Mouse (Mus musculus): ENCODE data around the gene Olfr1446. TPM values are rescaled to one million over a fixed set of nuclear protein-coding genes. Genes with fewer than 3 reads are reported as not detected.

Olfr1446 gene
- polyA plus RNA-seq (2012; rRNA removed), result not detected in 2 replicates
- polyA plus RNA-seq (2014; fragmentation: Nextera tagmentation; extraction: Ambion mirVana), result not detected in 2 replicates

DNA sequence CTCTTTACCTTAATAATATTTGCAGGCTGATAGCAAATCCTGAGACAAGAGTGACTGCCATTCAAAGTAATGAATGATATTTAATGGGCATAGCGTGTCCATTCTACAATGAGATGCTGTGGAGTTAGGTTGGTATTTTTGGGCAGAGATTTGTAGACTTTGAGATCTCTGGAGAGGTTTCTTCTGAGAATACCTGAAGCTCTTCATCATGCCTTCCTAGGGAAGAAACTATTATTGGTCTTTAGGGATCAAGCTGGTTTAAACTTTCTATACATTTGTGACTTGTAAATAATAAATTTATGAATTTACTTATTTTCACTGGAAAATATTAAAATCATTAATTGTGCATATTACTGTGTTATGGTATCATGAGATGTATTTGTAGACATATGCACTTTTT is at the start of gene Olfr1446:
Gene Olfr1446, minus strand, starts transcription at position 101 of the 400 bp plus-strand sequence.
- ATAC-seq (ENCODE audit: insufficient read depth), result no peak
- 48% methylated on average over 1 of the region's 1 CpGs for WGBS (ENCODE audit: insufficient replicate concordance)
- Histone ChIP-seq H3K27ac (no peak within 1 kb of the TSS), H3K4me1 (replicated peaks; ENCODE audit: control insufficient read depth in 2 of 2, insufficient read depth in 2 of 2, low read length in 1 of 2) (no peaks in the 10 kb centered on the region), H3K27me3 (ENCODE audit: control insufficient read depth, insufficient read depth, low read length) (no peaks in the 10 kb centered on the region), H3K9ac (replicated peaks) (no peak within 1 kb of the TSS), H3K9me3 (ENCODE audit: control insufficient read depth, low read length) (no peaks in the 10 kb centered on the region), H3K4me3 (ENCODE audit: insufficient read depth in 1 of 2, low read depth in 2 of 2, low read length in 2 of 2) (no peak within 1 kb of the TSS), H3K4me2 (ENCODE audit: low read depth) (no peak within 1 kb of the TSS), H3K36me3 (replicated peaks; ENCODE audit: control insufficient read depth, insufficient read depth, low read depth) (no peaks in the 10 kb centered on the region)
- TF ChIP-seq EP300 (IDR thresholded peaks at IDR 0.05; ENCODE audit: low read depth), result no peak
- no peak for TF ChIP-seq CTCF (IDR thresholded peaks at IDR 0.05; ENCODE audit: low read depth)
- no peak for DNase-seq (ENCODE audit: low read depth in 3 of 3, low spot score in 3 of 3)

DNA sequence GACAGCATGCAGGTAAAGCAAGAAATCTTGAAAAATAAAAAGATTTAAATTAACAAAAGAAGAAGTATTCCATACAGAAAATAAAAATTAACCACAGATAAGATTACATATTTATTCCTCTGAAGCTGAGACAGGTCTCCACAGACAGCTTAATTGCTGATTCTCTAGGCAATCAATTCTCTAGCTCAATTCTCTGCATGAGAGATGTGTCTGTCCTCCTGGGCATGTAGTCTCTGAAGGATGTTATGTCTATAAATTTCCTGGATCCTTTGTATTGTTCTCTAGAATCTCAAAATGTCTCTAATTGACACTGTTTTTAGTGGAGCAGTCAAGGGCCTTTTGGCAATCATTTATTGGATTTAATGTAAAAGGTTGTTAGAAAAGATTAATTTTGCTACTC is 37.2 kb upstream of the Olfr1446 start, which contains the start of gene Olfr1449:
Gene Olfr1449, plus strand, starts transcription at position 301 of the 400 bp plus-strand sequence.
- DNase-seq (ENCODE audit: low read depth in 3 of 3, low spot score in 3 of 3), result no peak
- Histone ChIP-seq H3K27me3 (ENCODE audit: control insufficient read depth, insufficient read depth, low read length) (no peaks in the 10 kb centered on the region), H3K4me3 (ENCODE audit: insufficient read depth in 1 of 2, low read depth in 2 of 2, low read length in 2 of 2) (no peak within 1 kb of the TSS), H3K4me2 (ENCODE audit: low read depth) (no peak within 1 kb of the TSS), H3K27ac (no peak within 1 kb of the TSS), H3K4me1 (replicated peaks; ENCODE audit: control insufficient read depth in 2 of 2, insufficient read depth in 2 of 2, low read length in 1 of 2) (no peaks in the 10 kb centered on the region), H3K9ac (replicated peaks) (no peak within 1 kb of the TSS), H3K9me3 (ENCODE audit: control insufficient read depth, low read length) (no peaks in the 10 kb centered on the region), H3K36me3 (replicated peaks; ENCODE audit: control insufficient read depth, insufficient read depth, low read depth) (no peaks in the 10 kb centered on the region)
- TF ChIP-seq CTCF (IDR thresholded peaks at IDR 0.05; ENCODE audit: low read depth) (no peak), EP300 (IDR thresholded peaks at IDR 0.05; ENCODE audit: low read depth) (no peak)
- ATAC-seq (ENCODE audit: insufficient read depth), result no peak

- TF ChIP-seq EP300 (IDR thresholded peaks at IDR 0.05; ENCODE audit: low read depth), result no peak
- no peak for TF ChIP-seq CTCF (IDR thresholded peaks at IDR 0.05; ENCODE audit: low read depth)
- Histone ChIP-seq H3K9ac (replicated peaks) (no peak within 1 kb of the TSS), H3K4me3 (ENCODE audit: insufficient read depth in 1 of 2, low read depth in 2 of 2, low read length in 2 of 2) (no peak within 1 kb of the TSS), H3K27me3 (ENCODE audit: control insufficient read depth, insufficient read depth, low read length) (no peaks in the 10 kb centered on the region), H3K36me3 (replicated peaks; ENCODE audit: control insufficient read depth, insufficient read depth, low read depth) (no peaks in the 10 kb centered on the region), H3K4me2 (ENCODE audit: low read depth) (no peak within 1 kb of the TSS), H3K27ac (no peak within 1 kb of the TSS), H3K4me1 (replicated peaks; ENCODE audit: control insufficient read depth in 2 of 2, insufficient read depth in 2 of 2, low read length in 1 of 2) (no peaks in the 10 kb centered on the region), H3K9me3 (ENCODE audit: control insufficient read depth, low read length) (no peaks in the 10 kb centered on the region)
- WGBS (ENCODE audit: insufficient replicate concordance), result 42% methylated on average over 1 of the region's 1 CpGs
- no peak for DNase-seq (ENCODE audit: low read depth in 3 of 3, low spot score in 3 of 3)
- ATAC-seq (ENCODE audit: insufficient read depth), result no peak
Observed at GRCm38 (mm10) chr19:12924319-12924718, 31.0 kb upstream of the Olfr1446 start, which contains the start of gene Olfr1448. Gene Olfr1448 (minus strand): TSS chr19:12924419.

DNA sequence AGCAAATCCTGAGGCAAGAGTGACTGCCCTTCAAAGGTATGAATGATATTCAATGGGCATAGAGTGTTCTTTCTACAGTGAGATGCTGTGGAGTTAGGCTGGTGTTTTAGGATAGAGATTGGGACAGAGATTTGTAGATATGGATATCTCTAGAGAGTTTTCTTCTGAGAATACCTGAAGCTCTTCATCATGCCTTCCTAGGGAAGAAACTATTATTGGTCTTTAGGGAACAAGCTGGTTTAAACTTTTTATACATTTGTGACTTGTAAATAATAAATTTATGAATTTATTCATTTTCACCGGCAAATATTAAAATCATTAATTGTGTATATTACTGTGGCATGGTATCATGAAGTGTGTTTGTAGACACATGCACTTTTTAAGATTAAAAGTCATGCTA is 10.3 kb upstream of the Olfr1446 start, which contains the start of gene Olfr1447:
Gene Olfr1447, minus strand, starts transcription at position 101 of the 400 bp plus-strand sequence.
- no peak within 1 kb of the TSS for H3K27ac ChIP-seq
- H3K4me2 ChIP-seq (ENCODE audit: low read depth), result no peak within 1 kb of the TSS
- no peak within 1 kb of the TSS for H3K9ac ChIP-seq (replicated peaks)
- H3K27me3 ChIP-seq (ENCODE audit: control insufficient read depth, insufficient read depth, low read length), result no peaks in the 10 kb centered on the region
- no peaks in the 10 kb centered on the region for H3K36me3 ChIP-seq (replicated peaks; ENCODE audit: control insufficient read depth, insufficient read depth, low read depth)
- no peaks in the 10 kb centered on the region for H3K4me1 ChIP-seq (replicated peaks; ENCODE audit: control insufficient read depth in 2 of 2, insufficient read depth in 2 of 2, low read length in 1 of 2)
- H3K9me3 ChIP-seq (ENCODE audit: control insufficient read depth, low read length), result no peaks in the 10 kb centered on the region
- WGBS (ENCODE audit: insufficient replicate concordance), result 77% methylated on average over 1 of the region's 1 CpGs
- TF ChIP-seq CTCF (IDR thresholded peaks at IDR 0.05; ENCODE audit: low read depth) (no peak), EP300 (IDR thresholded peaks at IDR 0.05; ENCODE audit: low read depth) (no peak)
- no peak for ATAC-seq (ENCODE audit: insufficient read depth)
- no peak within 1 kb of the TSS for H3K4me3 ChIP-seq (ENCODE audit: insufficient read depth in 1 of 2, low read depth in 2 of 2, low read length in 2 of 2)
- no peak for DNase-seq (ENCODE audit: low read depth in 3 of 3, low spot score in 3 of 3)

DNA sequence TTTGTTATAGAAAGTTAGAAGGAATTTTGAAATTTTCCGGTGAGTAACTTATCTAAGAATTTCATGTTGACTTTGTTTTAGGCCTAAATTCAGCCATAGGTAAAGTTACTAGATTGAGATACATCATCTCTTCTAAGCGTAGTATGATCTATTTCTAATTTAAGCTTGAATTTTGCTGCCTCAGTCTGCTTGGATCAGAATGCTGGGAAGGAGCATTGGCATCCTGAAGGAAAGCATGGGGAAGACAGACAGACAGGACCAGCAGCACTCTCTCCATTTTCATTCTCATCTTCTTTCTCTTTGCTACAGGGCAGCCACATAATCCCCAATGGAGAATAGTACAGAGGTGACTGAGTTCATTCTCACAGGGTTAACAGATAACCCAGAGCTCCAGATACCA is 9.8 kb downstream of the Olfr1446 start, which contains the start of gene Olfr1445:
Gene Olfr1445, plus strand, starts transcription at position 301 of the 400 bp plus-strand sequence.
- no peak for TF ChIP-seq EP300 (IDR thresholded peaks at IDR 0.05; ENCODE audit: low read depth)
- TF ChIP-seq CTCF (IDR thresholded peaks at IDR 0.05; ENCODE audit: low read depth), result no peak
- H3K27me3 ChIP-seq (ENCODE audit: control insufficient read depth, insufficient read depth, low read length), result no peaks in the 10 kb centered on the region
- DNase-seq (ENCODE audit: low read depth in 3 of 3, low spot score in 3 of 3) (no peak), ATAC-seq (ENCODE audit: insufficient read depth) (no peak)
- no peak within 1 kb of the TSS for H3K4me2 ChIP-seq (ENCODE audit: low read depth)
- H3K4me1 ChIP-seq (replicated peaks; ENCODE audit: control insufficient read depth in 2 of 2, insufficient read depth in 2 of 2, low read length in 1 of 2), result no peaks in the 10 kb centered on the region
- H3K4me3 ChIP-seq (ENCODE audit: insufficient read depth in 1 of 2, low read depth in 2 of 2, low read length in 2 of 2), result no peak within 1 kb of the TSS
- WGBS (ENCODE audit: insufficient replicate concordance), result 64% methylated on average over 2 of the region's 2 CpGs
- H3K36me3 ChIP-seq (replicated peaks; ENCODE audit: control insufficient read depth, insufficient read depth, low read depth), result no peaks in the 10 kb centered on the region
- H3K9me3 ChIP-seq (ENCODE audit: control insufficient read depth, low read length), result no peaks in the 10 kb centered on the region
- no peak within 1 kb of the TSS for H3K27ac ChIP-seq
- H3K9ac ChIP-seq (replicated peaks), result no peak within 1 kb of the TSS

Data from liver, embryonic 14.5 days (tissue).